Mouse (Mus musculus): ENCODE measurements around the gene Atxn7l2. TPM values are rescaled to one million over a fixed set of nuclear protein-coding genes. Genes with fewer than 3 reads are reported as not detected.

The Atxn7l2 gene
- polyA plus RNA-seq, 1 experiment from 2014 or later, result 25.8 TPM

GRCm38 (mm10) chr3:108186098-108187047 is 24.4 kb downstream of the Atxn7l2 start, which contains the start of gene Amigo1:
Gene Amigo1 (plus strand): TSS chr3:108186335.
- peak; percentile 70 for DNase-seq (ENCODE audit: low spot score)
- WGBS, result 3% methylated on average over 100 of the region's 100 CpGs
- Histone ChIP-seq H3K4me1 (peaks cover 33% of the 10 kb centered on the region), H3K27me3 (replicated peaks; ENCODE audit: low read depth, poor library complexity, severe bottlenecking) (peaks cover 58% of the 10 kb centered on the region), H3K4me3 (peak within 1 kb of the TSS; percentile 85), H3K36me3 (replicated peaks) (0 out of 2 replicates have a peak, but pooled peaks cover 10% of the 10 kb centered on the region), H3K9me3 (no peaks in the 10 kb centered on the region), H3K27ac (replicated peaks) (peak within 1 kb of the TSS; percentile 83)

DNA sequence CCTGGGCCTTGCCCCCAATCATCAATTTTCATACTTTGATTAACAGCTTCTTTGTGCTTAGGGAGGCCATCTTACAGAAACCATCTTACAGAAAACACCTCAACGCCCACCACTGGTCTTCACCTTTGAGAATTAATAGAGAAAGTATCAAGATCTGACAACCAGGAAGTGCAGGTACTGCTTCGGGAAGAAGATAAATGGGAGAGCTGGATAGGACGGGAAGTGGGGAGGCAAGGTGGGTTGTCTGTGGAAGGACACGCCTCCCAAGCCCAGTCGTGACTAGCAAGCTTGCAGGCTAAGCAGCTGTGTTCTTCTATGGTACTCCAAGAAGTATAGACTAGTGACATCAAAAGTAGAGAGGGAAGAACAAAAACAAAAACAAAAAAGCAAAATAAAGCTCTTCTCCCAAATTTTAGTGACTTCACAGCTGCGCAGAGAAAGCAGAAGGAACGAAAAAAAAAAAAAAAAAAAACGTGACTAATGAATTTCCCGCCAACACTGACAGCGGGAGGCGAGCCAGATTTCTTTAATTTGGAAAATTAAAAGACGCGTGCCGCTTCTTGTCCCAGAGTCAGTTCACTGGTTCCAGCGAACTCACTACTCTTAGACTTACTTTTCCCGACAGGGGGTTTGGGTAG is 25.2 kb downstream of the Atxn7l2 start:
- DNase-seq (ENCODE audit: low spot score), result no peak
- WGBS, result 3% methylated on average over 16 of the region's 16 CpGs
- Histone ChIP-seq H3K36me3 (replicated peaks) (0 out of 2 replicates have a peak, but pooled peaks cover 10% of the 10 kb centered on the region), H3K4me1 (peaks cover 33% of the 10 kb centered on the region), H3K27me3 (replicated peaks; ENCODE audit: low read depth, poor library complexity, severe bottlenecking) (peaks cover 58% of the 10 kb centered on the region), H3K27ac (replicated peaks) (no peak overlapping the region; the same call in 1 of the 2 replicates), H3K4me3 (peak overlapping the region; percentile 85), H3K9me3 (no peaks in the 10 kb centered on the region)

- no peaks in the 10 kb centered on the region for H3K9me3 ChIP-seq
- no peak overlapping the region for H3K27ac ChIP-seq (replicated peaks)
- no peak for DNase-seq (ENCODE audit: low spot score)
- no peak overlapping the region for H3K4me3 ChIP-seq
- 73% methylated on average over 3 of the region's 3 CpGs for WGBS
- H3K36me3 ChIP-seq (replicated peaks), result 0 out of 2 replicates have a peak, but pooled peaks cover 10% of the 10 kb centered on the region
- H3K27me3 ChIP-seq (replicated peaks; ENCODE audit: low read depth, poor library complexity, severe bottlenecking), result peaks cover 55% of the 10 kb centered on the region
- H3K4me1 ChIP-seq, result peaks cover 28% of the 10 kb centered on the region
These were observed 26.0 kb downstream of the Atxn7l2 start for GRCm38 (mm10) chr3:108184742-108185141.

GRCm38 (mm10) chr3:108180514-108180913 is 30.2 kb downstream of the Atxn7l2 start:
- DNase-seq (ENCODE audit: low spot score), result no peak
- Histone ChIP-seq H3K36me3 (replicated peaks) (no peaks in the 10 kb centered on the region), H3K4me3 (no peak overlapping the region), H3K9me3 (no peaks in the 10 kb centered on the region), H3K27me3 (replicated peaks; ENCODE audit: low read depth, poor library complexity, severe bottlenecking) (peaks cover 19% of the 10 kb centered on the region), H3K27ac (replicated peaks) (no peak overlapping the region), H3K4me1 (peaks cover 7% of the 10 kb centered on the region)
- WGBS, result 34% methylated on average over 2 of the region's 2 CpGs

DNA sequence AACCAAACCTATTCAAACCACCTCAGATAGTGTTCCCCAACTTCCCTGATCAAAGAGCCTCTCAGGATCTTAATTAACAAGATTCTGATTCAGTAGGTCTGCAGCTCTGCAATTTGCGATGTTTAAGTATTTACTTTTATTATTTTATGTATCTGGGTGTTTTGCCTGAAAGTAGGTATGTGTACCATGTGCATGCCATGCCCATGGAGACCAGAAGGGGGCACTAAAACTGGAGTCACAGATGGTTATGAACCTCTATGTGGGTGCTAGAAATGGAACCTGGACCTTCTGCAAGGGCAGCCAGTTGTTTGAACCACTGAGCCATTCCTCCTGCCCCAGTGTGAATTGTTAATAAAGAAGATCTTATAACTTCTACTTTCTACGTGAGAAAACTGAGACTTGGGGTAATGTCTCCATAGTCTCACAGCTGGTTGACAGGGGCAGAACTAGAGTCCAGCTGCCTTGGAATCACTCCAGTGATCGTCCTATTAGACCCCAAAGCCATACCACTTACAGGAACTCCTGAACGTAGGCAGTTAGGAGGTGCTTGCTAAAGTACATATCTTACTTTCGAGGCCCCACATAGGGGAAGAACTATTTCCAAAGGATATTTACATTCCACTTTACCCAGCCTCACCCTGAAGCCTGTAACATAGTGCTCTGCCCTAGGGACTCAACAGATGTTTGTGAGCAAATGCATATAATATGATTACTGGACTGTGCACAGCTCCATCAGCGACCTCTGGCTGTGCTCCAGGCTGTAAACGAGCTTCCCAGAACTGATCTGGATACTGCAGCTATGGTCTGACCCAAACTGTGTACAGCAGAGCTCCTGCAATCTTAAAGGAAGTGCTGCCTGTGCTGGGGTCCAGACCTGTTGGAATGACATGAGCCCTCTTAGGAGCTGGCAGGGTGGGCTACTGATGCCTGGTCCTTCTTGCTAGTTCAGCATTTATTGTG is 31.7 kb downstream of the Atxn7l2 start:
- Histone ChIP-seq H3K4me1 (peaks cover 16% of the 10 kb centered on the region), H3K27me3 (replicated peaks; ENCODE audit: low read depth, poor library complexity, severe bottlenecking) (peaks cover 13% of the 10 kb centered on the region), H3K36me3 (replicated peaks) (no peaks in the 10 kb centered on the region), H3K4me3 (no peak overlapping the region), H3K9me3 (no peaks in the 10 kb centered on the region), H3K27ac (replicated peaks) (no peak overlapping the region)
- WGBS, result 85% methylated on average over 7 of the region's 7 CpGs
- no peak for DNase-seq (ENCODE audit: low spot score)

GRCm38 (mm10) chr3:108174672-108175531 is 35.8 kb downstream of the Atxn7l2 start:
- H3K4me3 ChIP-seq, result peak overlapping the region; percentile 4; the same call in 1 of the 2 replicates
- peak; percentile 39 for DNase-seq (ENCODE audit: low spot score)
- 25% methylated on average over 14 of the region's 14 CpGs for WGBS
- no peaks in the 10 kb centered on the region for H3K9me3 ChIP-seq
- H3K27ac ChIP-seq (replicated peaks), result peak overlapping the region; percentile 65
- H3K27me3 ChIP-seq (replicated peaks; ENCODE audit: low read depth, poor library complexity, severe bottlenecking), result peaks cover 10% of the 10 kb centered on the region; the same call in 1 of the 2 replicates
- H3K36me3 ChIP-seq (replicated peaks), result no peaks in the 10 kb centered on the region
- H3K4me1 ChIP-seq, result peaks cover 14% of the 10 kb centered on the region

- Histone ChIP-seq H3K27me3 (replicated peaks; ENCODE audit: low read depth, poor library complexity, severe bottlenecking) (peaks cover 15% of the 10 kb centered on the region), H3K27ac (replicated peaks) (peak overlapping the region; percentile 81; the same call in 1 of the 2 replicates), H3K9me3 (no peaks in the 10 kb centered on the region), H3K36me3 (replicated peaks) (no peaks in the 10 kb centered on the region), H3K4me1 (peaks cover 50% of the 10 kb centered on the region), H3K4me3 (no peak overlapping the region)
- 38% methylated on average over 3 of the region's 3 CpGs for WGBS
- peak; percentile 31 for DNase-seq (ENCODE audit: low spot score)
These were observed 41.5 kb downstream of the Atxn7l2 start for GRCm38 (mm10) chr3:108169199-108169598.

DNA sequence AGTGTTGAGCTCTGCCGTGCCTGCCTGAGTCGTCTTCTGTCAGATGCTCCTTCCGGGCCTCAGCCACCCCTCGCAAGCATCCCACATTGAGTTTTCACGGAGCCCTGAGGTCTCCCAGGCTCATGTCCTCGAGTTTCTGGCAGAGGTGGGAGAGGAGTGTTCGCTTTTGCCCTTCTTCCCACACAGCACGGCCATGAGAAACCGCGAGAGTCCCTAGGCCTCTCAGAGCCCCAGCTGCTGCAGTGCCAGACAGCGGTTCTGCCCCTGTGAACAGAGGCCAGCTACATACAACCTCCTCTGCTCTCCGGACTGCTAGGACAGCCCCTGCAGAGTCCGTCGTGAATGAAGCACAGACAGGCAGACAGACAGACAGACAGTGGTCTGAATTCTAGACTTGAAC is 43.2 kb downstream of the Atxn7l2 start:
- Histone ChIP-seq H3K36me3 (replicated peaks) (no peaks in the 10 kb centered on the region), H3K9me3 (no peaks in the 10 kb centered on the region), H3K4me3 (0 out of 2 replicates have a peak overlapping the region, but pooled peaks have one; percentile 1), H3K27ac (replicated peaks) (peak overlapping the region; percentile 81), H3K27me3 (replicated peaks; ENCODE audit: low read depth, poor library complexity, severe bottlenecking) (peaks cover 18% of the 10 kb centered on the region), H3K4me1 (peaks cover 50% of the 10 kb centered on the region)
- WGBS, result 36% methylated on average over 14 of the region's 14 CpGs
- peak; percentile 43 for DNase-seq (ENCODE audit: low spot score)

DNA sequence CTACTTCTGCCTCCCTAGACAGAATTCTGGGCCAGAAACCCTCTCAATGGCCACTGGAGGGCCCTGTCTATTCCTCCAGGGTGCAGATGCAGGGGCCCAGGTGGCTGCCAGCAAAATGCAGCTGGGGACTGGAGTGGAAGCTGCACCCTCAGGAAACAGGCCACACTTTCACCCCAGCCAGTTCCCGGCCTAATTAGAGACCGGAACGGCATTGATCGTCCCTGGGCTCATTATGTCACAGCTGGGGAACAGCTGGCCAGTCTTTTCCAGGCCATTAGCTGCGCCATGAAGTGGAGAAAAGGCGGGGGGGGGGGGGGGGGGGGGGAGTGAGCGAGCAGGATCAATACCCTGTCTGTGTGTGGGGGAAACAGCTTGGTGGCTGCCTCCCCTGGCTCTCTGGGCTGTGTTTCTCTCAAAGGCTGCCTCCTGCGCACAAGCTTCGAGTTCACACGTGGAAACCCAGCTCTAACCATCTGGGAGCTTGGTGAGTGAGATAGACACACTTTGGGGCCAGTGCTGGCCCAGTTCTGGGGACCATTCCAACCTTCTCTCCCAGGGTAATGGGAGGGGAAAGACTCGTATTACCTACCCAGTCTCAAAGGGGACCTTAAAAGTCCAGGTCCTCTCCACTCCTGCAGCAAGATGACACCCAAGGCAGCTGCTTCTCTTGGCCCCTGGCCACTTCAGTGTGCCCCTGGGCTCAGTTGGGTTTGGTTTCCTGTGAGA is 44.1 kb downstream of the Atxn7l2 start:
- Histone ChIP-seq H3K27me3 (replicated peaks; ENCODE audit: low read depth, poor library complexity, severe bottlenecking) (peaks cover 18% of the 10 kb centered on the region), H3K4me1 (peaks cover 50% of the 10 kb centered on the region), H3K4me3 (peak overlapping the region; percentile 22), H3K27ac (replicated peaks) (peak overlapping the region; percentile 81), H3K9me3 (no peaks in the 10 kb centered on the region), H3K36me3 (replicated peaks) (no peaks in the 10 kb centered on the region)
- 7% methylated on average over 11 of the region's 11 CpGs for WGBS
- DNase-seq (ENCODE audit: low spot score), result peak; percentile 85

- WGBS, result 8% methylated on average over 10 of the region's 10 CpGs
- H3K36me3 ChIP-seq (replicated peaks), result no peaks in the 10 kb centered on the region
- H3K4me3 ChIP-seq, result peak overlapping the region; percentile 22
- peaks cover 50% of the 10 kb centered on the region for H3K4me1 ChIP-seq
- H3K9me3 ChIP-seq, result no peaks in the 10 kb centered on the region
- peak overlapping the region; percentile 81 for H3K27ac ChIP-seq (replicated peaks)
- DNase-seq (ENCODE audit: low spot score), result peak; percentile 68
- peaks cover 18% of the 10 kb centered on the region for H3K27me3 ChIP-seq (replicated peaks; ENCODE audit: low read depth, poor library complexity, severe bottlenecking)
These were observed 45.0 kb downstream of the Atxn7l2 start for GRCm38 (mm10) chr3:108165532-108166315.
